Mouse (Mus musculus) megakaryocyte, adult 5-6 weeks (primary cell): ENCODE results near the gene Cer1. TPM values are rescaled to one million over a fixed set of nuclear protein-coding genes. Genes with fewer than 3 reads are reported as not detected.

Source experiments
- total RNA-seq, 2 experiments: library from RNA; stranded (forward) in 1 of 2; stranded (reverse) in 1 of 2; fragments of 153-499, 151-499 nt in 1 of 2; fragments of 221-1000, 200-1000 nt in 1 of 2; gene quantifications; 2 replicates each; pipeline versions ENCODE4 v1.2.3 to v1.2.4; 2015 to 2017

Cer1 gene
- total RNA-seq, 2 experiments from 2014 or later, result not detected

Other genes starting within 250 kb of the Cer1 start
- not detected in 2 replicates for gene Nfib, start 179.4 kb downstream of the Cer1 start, total RNA-seq (2015)
- 0.04 TPM in 1 of 2 replicates, not detected in the other for gene Nfib, start 179.4 kb downstream of the Cer1 start, total RNA-seq (2017)
- gene Zdhhc21, start 25.2 kb downstream of the Cer1 start, total RNA-seq (2015), result 33.4 and 38.2 TPM in 2 replicates
- gene Zdhhc21, start 25.2 kb downstream of the Cer1 start, total RNA-seq (2017), result 24.7 and 33.2 TPM in 2 replicates
- not detected in 2 replicates for gene Frem1, start 167.2 kb upstream of the Cer1 start, total RNA-seq (2015)
- not detected in 2 replicates for gene Frem1, start 167.2 kb upstream of the Cer1 start, total RNA-seq (2017)